Mouse (Mus musculus) neutrophil, adult 5-6 weeks (primary cell): ENCODE data around the gene Epdr1. TPM values are rescaled to one million over a fixed set of nuclear protein-coding genes. Genes with fewer than 3 reads are reported as not detected.
"Not testable (repeated sequence)": the region's sequence is repeated elsewhere in the genome, so short reads cannot be mapped to it uniquely, and the experiment has no call there.

Experiments
- ATAC-seq: fragments of 151-379, 151-347 bp; 2 replicates; pipeline ENCODE4 v1.8.0; 2017; ENCODE audit warnings: mild to moderate bottlenecking, moderate TSS enrichment; ENCODE audit not compliant: insufficient number of reproducible peaks, poor library complexity, low FRiP score, severe bottlenecking; ENCODE audit errors: extremely low read depth
- total RNA-seq: library from RNA; stranded (forward); fragments of 200-1000 nt; gene quantifications from 2 replicates; pipeline ENCODE4 v1.2.3, GENCODE M21; 2017

Epdr1 gene
- total RNA-seq, 1 experiment from 2014 or later, result not detected

GRCm38 (mm10) chr13:19612963-19613362, 6.8 kb downstream of the Epdr1 start:
- ATAC-seq, result no peak

- no peak for ATAC-seq
Measured at GRCm38 (mm10) chr13:19612348-19612747, 7.4 kb downstream of the Epdr1 start.

DNA sequence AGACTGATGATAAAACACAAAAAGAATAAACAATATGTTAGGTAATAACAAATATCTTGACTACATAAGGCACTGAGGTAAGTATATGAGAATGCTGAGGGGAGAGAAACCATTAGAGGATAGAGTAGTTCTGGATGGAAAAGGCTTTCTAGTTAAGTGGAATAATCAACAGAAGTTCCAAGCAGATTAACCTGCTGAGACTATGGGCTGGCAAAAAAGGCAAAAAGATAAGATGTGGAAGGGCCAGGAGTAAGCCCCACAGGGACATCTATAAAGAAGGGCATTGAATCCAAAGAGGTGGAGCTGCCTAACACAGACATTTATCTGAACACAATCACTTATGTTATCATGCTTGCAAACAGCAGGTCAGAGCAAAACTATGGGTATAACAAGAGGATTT, 11.6 kb downstream of the Epdr1 start:
- ATAC-seq, result no peak

GRCm38 (mm10) chr13:19604916-19605315, 14.8 kb downstream of the Epdr1 start:
- ATAC-seq, result no peak

GRCm38 (mm10) chr13:19603719-19604118, 16.0 kb downstream of the Epdr1 start:
- ATAC-seq, result no peak

DNA sequence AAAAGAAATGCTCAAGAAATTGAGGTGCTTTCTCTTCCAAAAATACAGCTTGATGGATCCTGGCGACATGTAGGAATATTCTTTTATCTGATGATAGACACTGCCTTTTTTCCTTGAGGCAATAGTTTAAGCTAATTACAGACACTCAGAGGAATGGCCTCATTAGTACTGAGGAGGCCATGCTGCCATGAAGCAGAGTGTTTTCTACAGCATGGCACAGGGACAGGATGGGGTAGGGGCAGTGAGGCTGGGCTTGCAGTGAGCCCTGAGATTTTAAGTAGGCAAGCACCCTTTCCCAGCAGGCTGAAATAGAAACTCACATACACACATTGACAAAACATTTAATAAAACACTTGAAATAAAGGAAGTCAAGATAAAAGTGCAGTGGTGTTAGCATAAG, 17.2 kb downstream of the Epdr1 start:
- ATAC-seq, result no peak

DNA sequence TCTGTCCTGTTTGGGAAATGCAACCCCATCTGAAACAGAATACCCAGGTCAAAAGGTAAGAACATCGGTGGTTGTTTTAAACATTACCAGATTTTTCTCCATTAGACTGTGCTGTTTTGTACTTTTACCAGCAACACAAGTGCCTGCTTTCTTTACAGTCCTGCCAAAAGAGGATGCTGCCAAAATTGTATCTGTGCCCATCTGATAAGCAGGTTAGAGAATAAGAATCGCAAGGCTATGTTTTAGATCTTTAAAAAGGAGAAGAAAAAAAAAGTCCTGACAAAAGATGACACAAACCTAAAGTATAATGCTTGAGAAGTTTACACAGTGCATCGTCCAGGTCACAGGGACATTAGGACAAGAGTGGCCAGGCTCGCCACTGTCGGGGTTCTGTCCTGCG, 20.5 kb downstream of the Epdr1 start:
- no peak for ATAC-seq

DNA sequence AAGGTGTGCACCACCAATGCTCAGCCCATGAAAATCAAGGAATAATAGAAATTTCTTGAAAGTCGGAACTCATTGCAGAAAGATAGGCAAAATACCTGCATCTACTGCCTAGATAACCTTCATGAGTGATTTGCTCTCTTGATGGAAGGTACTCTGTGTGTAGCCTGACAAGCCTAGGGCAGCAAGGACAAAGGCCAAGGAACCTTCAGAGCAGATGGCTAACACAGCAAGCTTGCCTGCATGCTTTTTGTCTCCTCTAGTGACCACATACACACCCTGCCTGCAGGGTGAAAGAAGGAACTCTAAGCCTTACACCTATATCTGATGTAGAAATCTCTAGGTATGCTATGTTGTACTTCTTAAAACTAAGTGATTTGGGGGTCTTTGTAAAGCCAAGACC, 24.6 kb downstream of the Epdr1 start:
- ATAC-seq, result no peak

GRCm38 (mm10) chr13:19590996-19591759, 28.5 kb downstream of the Epdr1 start:
- no peak for ATAC-seq

DNA sequence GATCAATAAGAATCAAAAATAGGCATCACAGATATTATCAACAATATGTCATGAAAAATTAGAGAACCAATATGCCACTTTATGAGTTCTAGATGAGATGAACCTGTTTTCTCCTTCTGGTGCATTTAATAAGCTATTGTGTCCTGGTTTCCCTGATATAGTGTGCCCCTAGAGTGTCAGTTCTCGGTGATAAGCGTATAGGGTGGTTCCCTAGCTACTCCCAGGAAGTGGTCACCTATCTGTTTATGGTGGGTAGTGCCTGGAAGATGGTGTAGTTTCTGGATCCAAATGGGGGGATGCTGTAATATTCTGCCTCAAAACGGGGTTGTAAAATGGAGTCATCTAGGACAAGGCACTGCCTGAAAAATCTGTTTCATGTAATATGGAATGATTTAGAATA, 43.8 kb downstream of the Epdr1 start:
- no peak for ATAC-seq

DNA sequence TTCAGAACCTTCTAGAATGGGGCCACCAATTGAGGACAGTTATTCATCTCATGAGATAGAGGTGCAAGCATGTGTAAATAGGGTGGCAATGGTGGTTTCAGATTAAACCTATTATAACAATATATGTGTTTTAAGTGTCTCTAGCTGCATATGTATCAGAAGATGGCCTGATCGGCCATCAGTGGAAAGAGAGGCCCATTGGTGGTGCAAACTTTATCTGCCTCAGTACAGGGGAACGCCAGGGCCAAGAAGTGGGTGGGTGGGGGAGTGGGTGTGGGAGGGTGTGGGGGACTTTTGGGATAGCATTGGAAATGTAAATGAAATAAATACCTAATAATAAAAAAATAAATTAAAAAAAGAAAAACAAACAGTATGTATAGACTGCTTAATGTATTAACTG, 45.0 kb downstream of the Epdr1 start:
- not testable (repeated sequence) for ATAC-seq

GRCm38 (mm10) chr13:19570166-19570565, 49.6 kb downstream of the Epdr1 start:
- ATAC-seq, result not testable (repeated sequence)

- ATAC-seq, result no peak
Measured at GRCm38 (mm10) chr13:19562510-19562909, 57.2 kb downstream of the Epdr1 start.

GRCm38 (mm10) chr13:19555391-19555790, 64.3 kb downstream of the Epdr1 start:
- ATAC-seq, result no peak

Other genes starting within 250 kb of the Epdr1 start
- gene Stard3nl, start 224.1 kb downstream of the Epdr1 start, total RNA-seq, result 20.4 and 25.0 TPM in 2 replicates
- not detected in 2 replicates for gene Sfrp4, start 3.2 kb upstream of the Epdr1 start, total RNA-seq
- not detected in 2 replicates for gene Nme8, start 77.9 kb upstream of the Epdr1 start, total RNA-seq
- 42.4 and 49.0 TPM in 2 replicates for gene Gpr141, start 204.3 kb upstream of the Epdr1 start, total RNA-seq